Mouse (Mus musculus) spleen, postnatal 14 days (tissue): ENCODE measurements around the gene Twf2.

Source experiments
- DNase-seq, 2 experiments: peaks; one replicate each; pipeline ENCODE4 v3.0.0; 2021 to 2022; ENCODE audit warnings: low spot score in 2 of 2

The Twf2 gene

GRCm38 (mm10) chr9:106237401-106237800 is 34.5 kb downstream of the Twf2 start:
- DNase-seq = no peak

- no peak for DNase-seq
Measured at GRCm38 (mm10) chr9:106237878-106238277, 35.0 kb downstream of the Twf2 start.

GRCm38 (mm10) chr9:106241541-106242164 is 38.7 kb downstream of the Twf2 start:
- DNase-seq = no peak

GRCm38 (mm10) chr9:106242813-106243488 is 40.0 kb downstream of the Twf2 start:
- DNase-seq = no peak

- DNase-seq = no peak
Measured at GRCm38 (mm10) chr9:106249550-106249949, 46.6 kb downstream of the Twf2 start.

GRCm38 (mm10) chr9:106250245-106250644 is 47.3 kb downstream of the Twf2 start:
- DNase-seq = no peak

- DNase-seq = no peak
Measured at GRCm38 (mm10) chr9:106251066-106251465, 48.2 kb downstream of the Twf2 start.

- no peak for DNase-seq
Measured at GRCm38 (mm10) chr9:106254001-106254400, 51.1 kb downstream of the Twf2 start.

- no peak for DNase-seq
Measured at GRCm38 (mm10) chr9:106258412-106258811, 55.5 kb downstream of the Twf2 start.

- no peak for DNase-seq
Measured at GRCm38 (mm10) chr9:106258990-106259389, 56.1 kb downstream of the Twf2 start.

GRCm38 (mm10) chr9:106261058-106261457 is 58.1 kb downstream of the Twf2 start:
- DNase-seq = no peak

- DNase-seq = no peak
Measured at GRCm38 (mm10) chr9:106261491-106261890, 58.6 kb downstream of the Twf2 start.

GRCm38 (mm10) chr9:106262075-106262474 is 59.2 kb downstream of the Twf2 start:
- no peak for DNase-seq

GRCm38 (mm10) chr9:106263381-106263924 is 60.5 kb downstream of the Twf2 start:
- no peak for DNase-seq
